In the genomic region with DNA sequence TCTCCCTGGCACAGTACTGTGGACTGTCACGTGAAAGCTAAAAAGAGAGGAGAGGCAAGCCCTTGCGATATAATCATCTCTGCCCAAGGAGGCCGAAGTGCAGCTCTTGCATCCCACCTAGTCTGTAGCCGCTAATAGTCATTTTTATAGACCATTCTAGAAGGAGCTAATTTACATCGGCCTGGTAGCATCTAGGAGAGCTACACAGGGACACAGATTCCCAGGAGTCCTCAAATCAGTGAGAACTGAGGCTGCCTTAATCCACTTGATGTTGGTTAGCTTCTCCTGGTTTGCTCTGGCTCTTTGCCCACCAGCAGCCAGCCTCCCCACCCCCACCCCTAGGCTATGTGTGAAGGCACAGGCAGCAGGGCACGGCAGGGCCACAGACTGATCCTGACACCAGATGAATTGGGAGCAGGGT, we compare ENCODE assay signal across 9 mouse cellular contexts.
DNase-seq lines count a peak whose midpoint lies in the region; ATAC-seq and TF ChIP-seq lines count a peak whose summit lies in the region.
"Had no signal": no experiment of that assay in that cellular context is flagged by ENCODE, and none has a peak within 500 bp of the region (broad histone marks: within the 10 kb centered on the region; RNA-seq: fewer than 3 reads in every experiment).

No protein-coding gene starts in this region.

- TF ChIP-seq EP300 in stomach, postnatal 0 days (optimal IDR thresholded peaks at IDR 0.05), result no peak

- TF ChIP-seq CTCF in hindbrain, postnatal 0 days (IDR thresholded peaks at IDR 0.05; ENCODE audit: low read depth), result no peak
- no peak for TF ChIP-seq CTCF in stomach, postnatal 0 days (IDR thresholded peaks at IDR 0.05; ENCODE audit: low read depth)

- H3K27ac ChIP-seq in lung, embryonic 16.5 days (ENCODE audit: low read length), result no peak overlapping the region
- 0 out of 2 replicates have a peak overlapping the region, but pooled peaks have one; percentile 12 for H3K27ac ChIP-seq in hindbrain, postnatal 0 days
- no peak overlapping the region for H3K27ac ChIP-seq in stomach, postnatal 0 days (replicated peaks)
- H3K27ac ChIP-seq: stomach, embryonic 15.5 days had no signal

- no peaks in the 10 kb centered on the region for H3K9me3 ChIP-seq in lung, embryonic 16.5 days (ENCODE audit: control insufficient read depth, low read length)
- no peaks in the 10 kb centered on the region for H3K9me3 ChIP-seq in hindbrain, postnatal 0 days (ENCODE audit: low read length)
- no peaks in the 10 kb centered on the region for H3K9me3 ChIP-seq in stomach, postnatal 0 days (ENCODE audit: control insufficient read depth, low read length)
- H3K9me3 ChIP-seq: stomach, embryonic 15.5 days had no signal

- no peak overlapping the region for H3K4me3 ChIP-seq in lung, embryonic 16.5 days (ENCODE audit: low read length)
- H3K4me3 ChIP-seq in hindbrain, postnatal 0 days (ENCODE audit: low read length), result no peak overlapping the region
- H3K4me3 ChIP-seq in stomach, postnatal 0 days (ENCODE audit: low read depth, low read length), result no peak overlapping the region
- H3K4me3 ChIP-seq: stomach, embryonic 15.5 days had no signal

- peaks cover 12% of the 10 kb centered on the region for H3K4me1 ChIP-seq in lung, embryonic 16.5 days (replicated peaks; ENCODE audit: control insufficient read depth, insufficient read depth, low read length)
- H3K4me1 ChIP-seq in hindbrain, postnatal 0 days (ENCODE audit: insufficient read depth, low read length), result peaks cover 6% of the 10 kb centered on the region; the same call in 1 of the 2 replicates
- H3K4me1 ChIP-seq in stomach, postnatal 0 days (replicated peaks; ENCODE audit: control insufficient read depth, insufficient read depth), result no peaks in the 10 kb centered on the region

- ATAC-seq in lung, embryonic 16.5 days (ENCODE audit: low read depth), result peak; percentile 60; the same call in 1 of the 2 replicates
- ATAC-seq in hindbrain, postnatal 0 days, result 0 out of 2 replicates have a peak, but pooled peaks have one; percentile 49
- ATAC-seq in stomach, postnatal 0 days (ENCODE audit: low FRiP score, low TSS enrichment), result no peak

- H3K9ac ChIP-seq in lung, embryonic 16.5 days (ENCODE audit: low read length), result no peak overlapping the region
- no peak overlapping the region; the same call in 1 of the 2 replicates for H3K9ac ChIP-seq in hindbrain, postnatal 0 days (replicated peaks; ENCODE audit: low read length)
- H3K9ac ChIP-seq in stomach, postnatal 0 days (ENCODE audit: low read length), result no peak overlapping the region
- H3K9ac ChIP-seq: stomach, embryonic 15.5 days had no signal

- H3K36me3 ChIP-seq in lung, embryonic 16.5 days (ENCODE audit: control insufficient read depth, insufficient read depth, low read length), result no peaks in the 10 kb centered on the region
- no peaks in the 10 kb centered on the region for H3K36me3 ChIP-seq in hindbrain, postnatal 0 days (ENCODE audit: insufficient read depth, low read length)
- no peaks in the 10 kb centered on the region for H3K36me3 ChIP-seq in stomach, postnatal 0 days (ENCODE audit: control insufficient read depth, insufficient read depth, low read length)
- H3K36me3 ChIP-seq: stomach, embryonic 15.5 days had no signal

- DNase-seq in heart, adult 11 months, result peak; percentile 88
- no peak for DNase-seq in heart, adult 9 months (ENCODE audit: low spot score in 2 of 2)
- DNase-seq in lung, adult 18-20 months, result no peak
- peak; percentile 67 for DNase-seq in hindbrain, postnatal 0 days (ENCODE audit: low spot score)
- DNase-seq in stomach, postnatal 0 days (ENCODE audit: low spot score), result peak; percentile 51
- DNase-seq in frontal cortex, adult 2 months (ENCODE audit: extremely low spot score in 1 of 2, low spot score in 1 of 2), result no peak
- DNase-seq in gastrocnemius, postnatal 10 days, result no peak

- no peak overlapping the region for H3K4me2 ChIP-seq in lung, embryonic 16.5 days (ENCODE audit: low read depth, low read length)
- no peak overlapping the region for H3K4me2 ChIP-seq in hindbrain, postnatal 0 days (ENCODE audit: low read depth, low read length)
- H3K4me2 ChIP-seq in stomach, postnatal 0 days (replicated peaks; ENCODE audit: low read depth), result no peak overlapping the region
- H3K4me2 ChIP-seq: stomach, embryonic 15.5 days had no signal

- no peaks in the 10 kb centered on the region for H3K27me3 ChIP-seq in lung, embryonic 16.5 days (ENCODE audit: control insufficient read depth, insufficient read depth, low read depth, low read length)
- no peaks in the 10 kb centered on the region for H3K27me3 ChIP-seq in hindbrain, postnatal 0 days (ENCODE audit: insufficient read depth, low read length)
- H3K27me3 ChIP-seq in stomach, postnatal 0 days (ENCODE audit: control insufficient read depth, insufficient read depth, low read length), result no peaks in the 10 kb centered on the region
- H3K27me3 ChIP-seq: stomach, embryonic 15.5 days had no signal

- WGBS in lung, embryonic 16.5 days, result 51% methylated on average over 6 of the region's 6 CpGs
- WGBS in hindbrain, postnatal 0 days, result 40% methylated on average over 6 of the region's 6 CpGs
- WGBS in stomach, postnatal 0 days, result 57% methylated on average over 6 of the region's 6 CpGs

Comparison
In these comparisons a context has a peak if more than half of its experiments do, and no peak if none do; other contexts are left out.
1. DNase-seq: peak in heart, adult 11 months (single experiment), hindbrain, postnatal 0 days (single experiment) and stomach, postnatal 0 days (single experiment); none in heart, adult 9 months (0 of 2), lung, adult 18-20 months (0 of 2), frontal cortex, adult 2 months (0 of 2) and gastrocnemius, postnatal 10 days (single experiment).